Mouse (Mus musculus) midbrain, embryonic 10.5 days (tissue): ENCODE data around the gene Fzr1. TPM values are rescaled to one million over a fixed set of nuclear protein-coding genes. Genes with fewer than 3 reads are reported as not detected.
A peak's percentile ranks its signal among the peaks of the same experiment; 100 is the strongest.

Experiments used
- DNase-seq: peaks from one replicate; pipeline ENCODE4 v3.0.0-alpha.2; 2017; ENCODE audit warnings: low spot score
- H3K27ac ChIP-seq: fragments of 300-500 bp; sonication (generic); replicated peaks from 2 replicates; pipeline ENCODE4 v1.5.1; 2016; ENCODE audit warnings: mild to moderate bottlenecking
- H3K27me3 ChIP-seq: fragments of 300-500 bp; sonication (generic); 2 replicates; pipeline ENCODE4 v1.6.1; 2016; ENCODE audit warnings: low read depth, mild to moderate bottlenecking; ENCODE audit not compliant: poor library complexity, severe bottlenecking
- H3K36me3 ChIP-seq: fragments of 300-500 bp; sonication (generic); 2 replicates; pipeline ENCODE4 v1.6.1; 2016; ENCODE audit warnings: mild to moderate bottlenecking, moderate library complexity
- H3K4me1 ChIP-seq: fragments of 300-500 bp; sonication (generic); 2 replicates; pipeline ENCODE4 v1.6.1; 2016
- H3K4me3 ChIP-seq: fragments of 300-500 bp; sonication (generic); 2 replicates; pipeline ENCODE4 v1.5.1; 2016; ENCODE audit warnings: mild to moderate bottlenecking, moderate library complexity
- H3K9me3 ChIP-seq: fragments of 300-500 bp; sonication (generic); replicated peaks from 2 replicates; pipeline ENCODE4 v1.6.1; 2016; ENCODE audit warnings: mild to moderate bottlenecking
- WGBS: fragments of 180-500 bp; shearing (Covaris S2); methylation state at CpG from one replicate; pipeline ENCODE4 v1.1.7; 2016; 5-methylcytosine and 5-hydroxymethylcytosine counted together
- polyA plus RNA-seq: library from polyadenylated mRNA; unstranded; fragments of >200 nt; fragmentation: Nextera tagmentation; extraction: Ambion mirVana; gene quantifications from 2 replicates; pipeline ENCODE4 v1.2.1, GENCODE M21; 2016

The Fzr1 gene
- polyA plus RNA-seq, 1 experiment from 2014 or later: 138 TPM

DNA sequence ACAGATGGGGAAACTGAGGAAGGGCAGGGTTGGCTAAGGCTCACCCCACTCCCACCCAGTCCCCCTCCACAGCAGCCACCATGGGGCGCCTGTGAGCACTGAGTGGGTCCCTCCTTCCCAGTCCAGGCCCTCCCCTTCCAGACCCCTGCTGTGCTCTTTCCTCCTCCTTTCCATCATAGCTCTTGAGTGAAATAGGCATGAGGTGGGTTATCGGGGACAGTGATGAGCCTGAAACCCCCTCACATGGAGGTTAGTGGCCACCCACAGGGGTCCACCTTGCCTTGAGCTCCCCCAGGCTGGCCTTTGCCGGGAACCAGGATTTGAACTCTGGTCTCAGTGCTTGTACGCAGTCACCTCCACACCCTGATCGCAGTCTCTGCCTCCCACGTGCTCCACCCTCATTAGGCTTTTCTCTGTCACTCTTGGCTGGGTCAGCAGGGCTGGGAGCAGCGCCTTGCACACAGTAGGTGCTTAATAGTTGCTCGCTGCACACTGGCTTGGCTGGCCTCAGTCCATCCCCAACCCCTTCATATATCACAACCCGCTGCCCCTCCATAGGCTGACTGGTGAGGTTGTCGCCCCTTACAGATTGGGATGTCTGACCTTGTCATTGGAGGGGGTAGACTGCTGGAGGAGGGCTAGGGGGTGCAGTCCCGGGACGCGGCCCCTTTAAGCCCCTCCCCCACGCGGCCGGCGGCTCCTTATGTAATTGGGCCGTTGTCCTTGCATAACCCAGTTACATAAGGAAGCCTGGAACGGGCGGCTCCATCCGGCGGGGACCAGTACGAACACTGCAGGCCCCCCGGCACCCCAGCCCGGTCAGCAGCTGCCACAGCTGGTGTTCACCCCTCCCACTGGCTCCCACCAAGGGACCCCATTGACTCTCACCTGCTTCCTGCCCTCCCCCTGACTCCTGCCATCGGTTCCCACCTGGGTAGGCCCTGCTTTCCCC is 35.3 kb upstream of the Fzr1 start:
- Histone ChIP-seq H3K36me3 (no peaks in the 10 kb centered on the region), H3K27me3 (peaks cover 28% of the 10 kb centered on the region), H3K4me1 (peaks cover 99% of the 10 kb centered on the region), H3K9me3 (no peaks in the 10 kb centered on the region), H3K27ac (peak overlapping the region; percentile 86), H3K4me3 (peak overlapping the region; percentile 35; the same call in 1 of the 2 replicates)
- 31% methylated on average over 26 of the region's 26 CpGs for WGBS
- no peak for DNase-seq

DNA sequence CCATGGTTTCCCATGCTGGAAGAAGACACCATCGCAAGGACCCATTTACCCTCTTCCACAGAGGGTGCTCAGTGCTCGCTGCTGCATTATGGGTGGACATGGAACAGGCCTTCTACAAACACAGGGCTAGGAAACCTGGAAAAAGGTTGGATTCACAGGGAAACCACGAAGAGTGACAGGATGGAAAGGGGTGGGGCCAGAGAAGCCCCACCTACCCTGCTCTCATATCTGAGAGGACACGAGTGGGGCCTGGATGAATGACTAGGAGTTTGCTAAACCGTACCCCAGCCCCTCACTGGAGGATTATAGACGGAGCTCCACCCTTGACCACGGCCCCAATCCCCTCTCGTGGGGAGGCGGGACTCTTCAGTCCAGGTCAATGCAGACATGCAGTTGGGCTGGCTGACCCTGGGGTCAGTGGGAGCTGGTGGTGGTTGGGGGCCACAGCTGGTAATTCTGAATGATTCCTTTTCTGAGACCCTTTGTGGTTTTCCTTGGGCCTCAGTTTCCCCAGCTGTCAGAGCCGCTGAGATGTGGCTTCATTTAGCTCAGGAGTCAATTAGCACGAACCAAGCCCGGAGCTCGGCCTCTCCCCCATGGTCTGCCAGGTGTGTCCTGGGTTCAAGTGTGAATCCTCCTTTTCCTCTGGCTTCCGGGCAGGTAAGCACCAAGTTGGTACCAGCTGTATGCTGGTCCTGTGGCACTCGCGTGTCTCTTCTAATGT is 34.4 kb upstream of the Fzr1 start:
- Histone ChIP-seq H3K27me3 (peaks cover 28% of the 10 kb centered on the region), H3K36me3 (no peaks in the 10 kb centered on the region), H3K4me3 (no peak overlapping the region), H3K9me3 (no peaks in the 10 kb centered on the region), H3K27ac (peak overlapping the region; percentile 86), H3K4me1 (peaks cover 100% of the 10 kb centered on the region)
- 81% methylated on average over 16 of the region's 16 CpGs for whole genome bisulfite sequencing
- no peak for DNase-seq

DNA sequence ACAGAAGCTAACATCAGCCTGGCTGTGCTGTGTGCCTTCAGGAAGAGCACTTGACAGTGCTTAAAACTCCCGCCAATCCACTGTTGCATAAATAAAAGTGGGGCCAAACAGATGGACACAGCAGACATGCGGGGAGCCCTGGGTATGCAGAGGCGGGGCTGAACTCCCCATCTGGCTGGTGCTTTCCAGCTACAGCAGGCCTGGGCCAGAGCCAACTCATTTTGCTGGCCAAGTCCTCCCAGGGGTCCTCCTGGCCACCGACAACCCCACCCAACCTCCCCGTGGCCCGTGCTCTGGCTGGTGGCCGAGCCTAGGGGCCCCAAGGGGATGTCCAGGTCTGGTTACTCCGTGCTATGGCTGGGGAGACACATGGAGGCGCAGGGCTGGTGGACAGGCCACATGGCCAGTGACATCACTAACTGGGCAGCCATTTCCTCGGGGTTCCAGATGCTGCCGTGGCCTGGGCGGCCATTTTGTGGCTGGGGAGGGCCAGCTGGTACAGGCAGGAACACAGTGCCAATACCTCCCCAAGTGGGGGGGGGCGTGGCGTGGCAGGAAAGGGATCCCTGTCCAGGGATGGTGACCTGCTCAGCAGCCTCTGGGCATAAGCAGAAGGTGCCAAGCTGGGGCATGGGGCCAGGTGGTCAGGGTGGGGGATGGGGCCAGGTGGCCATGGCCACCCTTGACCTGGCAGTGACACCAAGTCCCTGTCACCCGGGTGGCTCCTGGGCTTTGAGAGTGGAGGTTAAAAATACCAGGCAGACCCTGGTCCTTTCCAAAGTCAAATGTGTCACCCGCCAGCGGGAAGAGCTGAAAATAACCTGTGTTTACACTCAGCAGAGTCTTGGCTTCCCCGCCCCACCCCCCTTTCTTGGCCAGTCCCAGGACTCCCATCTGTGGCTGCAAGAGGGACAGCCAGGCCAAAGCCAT is 33.4 kb upstream of the Fzr1 start:
- DNase-seq: no peak
- WGBS: 84% methylated on average over 18 of the region's 18 CpGs
- Histone ChIP-seq H3K27ac (peak overlapping the region; percentile 47), H3K4me3 (no peak overlapping the region), H3K4me1 (peaks cover 100% of the 10 kb centered on the region), H3K36me3 (no peaks in the 10 kb centered on the region), H3K9me3 (no peaks in the 10 kb centered on the region), H3K27me3 (peaks cover 28% of the 10 kb centered on the region)

DNA sequence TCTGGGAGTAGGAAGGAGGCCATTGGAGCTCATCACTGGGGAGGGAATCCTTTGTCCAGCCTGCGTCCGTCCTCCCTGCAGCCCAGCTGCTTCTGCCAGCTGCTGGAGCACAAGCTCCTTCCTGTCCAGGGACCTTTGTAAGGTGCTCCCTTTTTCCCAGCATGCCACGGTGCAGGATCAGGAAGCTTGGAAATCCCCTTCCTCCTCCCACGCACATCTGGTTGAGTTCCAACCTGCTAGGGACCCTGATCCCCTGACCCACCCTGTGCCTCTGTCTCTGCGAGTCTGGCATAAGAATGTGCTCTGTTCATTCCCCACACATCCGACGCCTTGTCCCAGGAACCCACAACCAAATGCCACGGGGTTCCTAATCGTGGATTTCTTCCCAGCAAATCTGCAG is 32.7 kb upstream of the Fzr1 start:
- 85% methylated on average over 9 of the region's 9 CpGs for WGBS
- Histone ChIP-seq H3K4me3 (no peak overlapping the region), H3K9me3 (no peaks in the 10 kb centered on the region), H3K4me1 (peaks cover 100% of the 10 kb centered on the region), H3K36me3 (no peaks in the 10 kb centered on the region), H3K27ac (peak overlapping the region; percentile 47; the same call in 1 of the 2 replicates), H3K27me3 (peaks cover 35% of the 10 kb centered on the region)
- DNase-seq: no peak

DNA sequence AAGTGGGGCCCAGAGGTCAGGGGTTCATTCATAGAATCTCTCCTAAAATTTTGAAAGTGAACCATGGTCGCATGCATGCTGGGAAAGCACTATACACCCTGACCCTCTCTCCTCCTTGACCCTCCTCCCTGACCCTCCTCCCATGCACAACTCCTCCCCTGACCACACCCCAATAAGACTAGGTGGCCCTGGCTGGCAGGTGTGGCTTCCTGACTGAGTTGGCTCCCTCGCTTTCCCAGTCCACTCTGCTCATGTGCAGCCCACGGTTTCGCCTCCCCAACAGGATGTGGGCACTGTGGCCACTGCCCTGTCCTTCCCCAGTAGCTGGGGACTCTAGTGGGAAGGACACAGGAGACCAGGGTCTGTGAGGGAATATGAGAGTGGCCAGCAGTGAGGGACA is 32.0 kb upstream of the Fzr1 start:
- Histone ChIP-seq H3K4me3 (no peak overlapping the region), H3K27me3 (peaks cover 42% of the 10 kb centered on the region), H3K27ac (peak overlapping the region; percentile 33; the same call in 1 of the 2 replicates), H3K4me1 (peaks cover 96% of the 10 kb centered on the region), H3K9me3 (no peaks in the 10 kb centered on the region), H3K36me3 (no peaks in the 10 kb centered on the region; the same call in 1 of the 2 replicates)
- WGBS: 65% methylated on average over 4 of the region's 4 CpGs
- DNase-seq: no peak

DNA sequence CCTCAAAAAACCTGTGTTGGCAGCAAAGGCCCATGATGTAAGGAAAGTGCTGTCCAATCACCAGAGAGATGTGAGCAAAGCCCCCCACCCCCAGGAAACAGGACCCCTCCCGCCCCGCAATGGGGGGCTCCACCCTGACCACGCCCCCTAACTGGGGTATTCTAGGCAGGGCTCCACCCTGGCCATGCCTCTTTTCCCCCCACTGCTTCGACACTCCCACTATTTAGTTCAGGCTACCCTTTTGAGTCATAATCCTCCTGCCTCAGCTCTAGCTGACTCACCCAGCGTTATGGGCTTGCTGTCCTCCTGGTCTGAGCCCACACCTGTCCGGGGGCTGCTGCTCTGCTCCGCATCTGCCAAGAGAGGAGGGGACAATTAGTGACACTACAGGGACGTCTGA is 31.0 kb upstream of the Fzr1 start:
- Histone ChIP-seq H3K27me3 (peaks cover 52% of the 10 kb centered on the region), H3K9me3 (no peaks in the 10 kb centered on the region), H3K27ac (peak overlapping the region; percentile 74), H3K36me3 (peaks cover 5% of the 10 kb centered on the region; the same call in 1 of the 2 replicates), H3K4me1 (peaks cover 90% of the 10 kb centered on the region), H3K4me3 (no peak overlapping the region)
- WGBS: 13% methylated on average over 8 of the region's 8 CpGs
- no peak for DNase-seq

DNA sequence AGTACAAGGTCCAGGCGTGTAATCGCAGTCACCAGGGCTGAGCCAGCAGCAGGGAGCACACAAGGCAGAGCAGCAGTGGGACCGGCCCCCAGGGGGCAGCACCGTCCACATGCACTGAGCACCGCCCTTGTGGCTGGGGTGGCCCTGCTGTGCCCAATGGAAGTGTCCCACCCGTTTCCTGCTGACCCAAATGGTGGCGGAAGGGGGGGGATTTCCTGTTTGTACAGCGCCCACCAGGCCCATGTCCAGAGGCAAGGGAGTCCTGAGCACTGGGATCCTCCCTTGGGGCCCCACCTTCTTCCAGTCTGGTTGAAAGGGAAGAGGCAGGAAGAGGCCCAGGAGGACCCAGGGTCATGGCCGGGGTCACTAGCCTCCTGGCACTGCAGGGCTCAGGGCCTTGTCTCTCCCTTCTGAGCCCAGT is 30.6 kb upstream of the Fzr1 start:
- Histone ChIP-seq H3K36me3 (peaks cover 5% of the 10 kb centered on the region; the same call in 1 of the 2 replicates), H3K9me3 (no peaks in the 10 kb centered on the region), H3K4me1 (peaks cover 86% of the 10 kb centered on the region), H3K4me3 (0 out of 2 replicates have a peak overlapping the region, but pooled peaks have one; percentile 2), H3K27ac (peak overlapping the region; percentile 74), H3K27me3 (peaks cover 56% of the 10 kb centered on the region)
- DNase-seq: peak; percentile 77
- 12% methylated on average over 9 of the region's 9 CpGs for WGBS

DNA sequence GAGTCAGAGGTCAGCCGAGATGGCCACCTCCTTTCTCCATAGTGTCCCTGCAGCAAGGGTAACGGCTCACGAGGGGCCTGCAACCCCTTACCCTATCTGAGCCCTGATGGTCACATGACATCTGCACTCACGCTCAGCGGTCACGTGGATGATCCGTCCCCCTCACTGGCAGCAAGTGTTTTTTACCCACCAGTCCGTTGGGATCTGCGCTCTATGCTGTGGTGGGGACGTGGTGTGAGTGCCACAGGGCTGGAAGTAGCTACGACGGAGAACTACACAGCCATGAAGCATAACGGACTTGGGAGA is 30.1 kb upstream of the Fzr1 start:
- Histone ChIP-seq H3K4me1 (peaks cover 86% of the 10 kb centered on the region), H3K9me3 (no peaks in the 10 kb centered on the region), H3K36me3 (peaks cover 5% of the 10 kb centered on the region; the same call in 1 of the 2 replicates), H3K4me3 (no peak overlapping the region), H3K27me3 (peaks cover 61% of the 10 kb centered on the region), H3K27ac (no peak overlapping the region)
- WGBS: 42% methylated on average over 13 of the region's 13 CpGs
- DNase-seq: no peak

DNA sequence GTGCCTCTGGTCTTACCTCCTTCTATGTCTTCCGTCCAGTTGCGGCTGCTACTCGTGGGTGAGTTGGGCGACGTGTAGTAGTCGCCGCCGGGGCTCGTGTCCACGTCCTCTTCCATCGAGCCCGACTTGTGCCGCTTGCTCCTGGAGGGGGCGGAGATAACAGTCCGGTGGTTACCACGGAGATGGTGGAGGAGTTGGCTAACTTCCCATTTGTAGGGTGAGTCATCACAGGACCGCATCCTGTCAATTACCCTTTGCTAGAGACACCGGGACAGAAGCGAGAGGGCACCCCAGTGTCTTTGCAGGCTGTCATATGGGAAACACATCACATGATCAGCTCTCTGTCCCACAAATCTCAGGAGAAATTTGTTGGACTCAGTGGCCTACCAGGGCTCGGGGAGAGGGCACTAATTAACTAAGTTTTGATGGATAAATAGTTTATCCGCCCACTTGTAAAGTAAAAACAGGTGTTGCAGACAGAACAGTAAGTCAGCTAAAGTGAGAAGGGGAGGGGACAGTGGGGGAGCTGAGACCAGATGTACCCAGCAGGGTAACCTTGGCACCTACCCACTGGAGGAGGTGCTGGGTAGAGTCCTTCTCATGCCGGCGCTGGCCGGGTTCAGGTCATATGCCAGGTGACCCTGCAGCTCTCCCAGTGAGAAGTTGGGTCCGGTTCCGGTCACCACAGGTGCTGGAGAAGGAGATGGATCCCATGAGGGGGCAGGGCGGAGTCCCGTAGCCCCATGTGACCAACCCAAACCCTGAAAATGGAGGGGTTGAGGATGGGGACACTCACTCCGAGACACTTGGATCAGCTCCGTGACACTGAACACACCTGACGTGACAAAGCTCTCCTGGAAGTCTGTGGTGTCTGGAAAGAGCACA is 29.5 kb upstream of the Fzr1 start:
- Histone ChIP-seq H3K36me3 (peaks cover 5% of the 10 kb centered on the region; the same call in 1 of the 2 replicates), H3K4me1 (peaks cover 86% of the 10 kb centered on the region), H3K9me3 (no peaks in the 10 kb centered on the region), H3K4me3 (peak overlapping the region; percentile 16), H3K27me3 (peaks cover 67% of the 10 kb centered on the region), H3K27ac (no peak overlapping the region)
- WGBS: 24% methylated on average over 31 of the region's 31 CpGs
- no peak for DNase-seq

DNA sequence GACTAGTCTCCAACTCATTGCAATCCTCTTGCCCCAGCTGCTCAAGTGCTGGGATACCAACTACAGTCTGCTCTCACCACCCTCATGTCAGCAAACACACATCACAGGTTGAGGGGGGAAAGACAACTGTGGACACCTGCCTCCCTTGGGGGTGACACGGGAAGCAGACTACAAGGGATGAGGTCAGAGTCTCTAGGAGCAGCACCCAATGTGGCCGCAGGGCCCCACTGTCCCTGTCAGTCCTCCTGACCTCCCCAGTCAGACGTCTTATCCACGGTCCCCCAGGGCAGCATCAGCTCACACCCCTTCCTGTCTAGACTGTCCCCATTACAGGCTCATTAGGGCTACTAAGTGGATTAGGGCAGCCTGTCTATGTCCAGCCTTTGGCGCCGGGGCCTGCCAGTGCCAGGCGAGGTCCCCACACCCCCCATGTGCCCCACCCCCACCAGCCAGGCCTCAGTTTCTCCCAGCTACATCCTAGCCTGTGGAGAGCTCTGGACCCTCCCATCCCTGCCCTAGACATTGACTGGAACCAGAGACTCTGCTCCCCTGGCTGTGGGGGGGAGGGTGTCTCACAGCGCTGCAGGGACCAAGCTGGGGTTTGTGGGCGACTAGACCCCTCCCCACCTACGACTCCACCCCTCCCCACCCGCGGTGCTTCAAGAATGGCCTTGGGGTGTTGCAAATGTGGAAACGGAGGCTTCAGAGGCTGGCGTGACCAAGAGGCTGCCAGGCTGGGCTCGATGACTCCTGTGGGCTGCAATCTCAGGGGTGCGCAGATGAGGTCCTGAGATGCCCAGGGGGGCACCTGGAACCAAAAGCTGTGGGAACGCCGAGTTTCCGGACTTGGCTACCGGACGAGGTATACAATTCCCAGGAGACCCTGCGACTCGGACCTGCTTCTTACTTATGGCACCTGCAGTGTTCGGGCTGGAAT is 28.5 kb upstream of the Fzr1 start:
- no peaks in the 10 kb centered on the region for H3K9me3 ChIP-seq
- H3K4me3 ChIP-seq: peak overlapping the region; percentile 16
- 0 out of 2 replicates have a peak overlapping the region, but pooled peaks have one; percentile 2 for H3K27ac ChIP-seq
- 23% methylated on average over 24 of the region's 24 CpGs for WGBS
- H3K36me3 ChIP-seq: peaks cover 5% of the 10 kb centered on the region; the same call in 1 of the 2 replicates
- no peak for DNase-seq
- H3K4me1 ChIP-seq: peaks cover 86% of the 10 kb centered on the region
- H3K27me3 ChIP-seq: peaks cover 77% of the 10 kb centered on the region
